8 mouse cellular contexts compared by ENCODE assay signal in genomic region chr17:47887381-47888154, GRCm38 (mm10). TPM values are rescaled to one million over a fixed set of nuclear protein-coding genes. Genes with fewer than 3 reads are reported as not detected.
DNase-seq lines count a peak whose midpoint lies in the region; ATAC-seq lines count a peak whose summit lies in the region.

No protein-coding gene starts in this region.

- peak; percentile 61 for ATAC-seq in forebrain, embryonic 16.5 days
- peak; percentile 25 for ATAC-seq in liver, embryonic 16.5 days (ENCODE audit: low read depth)
- ATAC-seq in megakaryocyte, adult 5-6 weeks (ENCODE audit: poor library complexity, severe bottlenecking) = no peak

- no peaks in the 10 kb centered on the region for H3K9me3 ChIP-seq in forebrain, embryonic 16.5 days (ENCODE audit: control insufficient read depth, low read length)
- H3K9me3 ChIP-seq in liver, embryonic 16.5 days (replicated peaks; ENCODE audit: control insufficient read depth, low read length) = no peaks in the 10 kb centered on the region

- H3K27me3 ChIP-seq in forebrain, embryonic 16.5 days (replicated peaks; ENCODE audit: control insufficient read depth, insufficient read depth, low read length) = no peaks in the 10 kb centered on the region
- H3K27me3 ChIP-seq in liver, embryonic 16.5 days (ENCODE audit: control insufficient read depth, insufficient read depth, low read depth, low read length) = no peaks in the 10 kb centered on the region

- H3K4me1 ChIP-seq in forebrain, embryonic 16.5 days (replicated peaks; ENCODE audit: control insufficient read depth, insufficient read depth, low read length) = peaks cover 27% of the 10 kb centered on the region
- H3K4me1 ChIP-seq in liver, embryonic 16.5 days (ENCODE audit: control insufficient read depth, low read depth, low read length) = peaks cover 14% of the 10 kb centered on the region

- no peak overlapping the region for H3K4me3 ChIP-seq in forebrain, embryonic 16.5 days (replicated peaks; ENCODE audit: low read length)
- H3K4me3 ChIP-seq in liver, embryonic 16.5 days (ENCODE audit: low read depth, low read length) = no peak overlapping the region

- WGBS in forebrain, embryonic 16.5 days = 23% methylated on average over 13 of the region's 13 CpGs
- 21% methylated on average over 12 of the region's 13 CpGs for WGBS in liver, embryonic 16.5 days (ENCODE audit: insufficient replicate concordance)

- no peak overlapping the region for H3K4me2 ChIP-seq in forebrain, embryonic 16.5 days (ENCODE audit: low read length)
- no peak overlapping the region for H3K4me2 ChIP-seq in liver, embryonic 16.5 days (ENCODE audit: low read depth, low read length)

- peak; percentile 69 for DNase-seq in lung, postnatal 10 days
- no peak for DNase-seq in lung, postnatal 36 days
- peak; percentile 57 for DNase-seq in thymus, postnatal 25 days
- no peak for DNase-seq in c-Kit-positive CD71-positive TER-119-positive erythroid progenitor cells, embryonic 14.5 days (ENCODE audit: low spot score)
- no peak for DNase-seq in left cerebral cortex, adult 8-10 months (ENCODE audit: low spot score in 2 of 2)

- no peak overlapping the region for H3K9ac ChIP-seq in forebrain, embryonic 16.5 days (replicated peaks; ENCODE audit: low read depth, low read length)
- H3K9ac ChIP-seq in liver, embryonic 16.5 days (ENCODE audit: low read depth, low read length) = no peak overlapping the region

- H3K27ac ChIP-seq in forebrain, embryonic 16.5 days (ENCODE audit: low read length) = peak overlapping the region; percentile 80
- H3K27ac ChIP-seq in liver, embryonic 16.5 days (ENCODE audit: low read length) = peak overlapping the region; percentile 22; the same call in 1 of the 2 replicates

- no peaks in the 10 kb centered on the region for H3K36me3 ChIP-seq in forebrain, embryonic 16.5 days (ENCODE audit: control insufficient read depth, insufficient read depth)
- no peaks in the 10 kb centered on the region for H3K36me3 ChIP-seq in liver, embryonic 16.5 days (ENCODE audit: control insufficient read depth, insufficient read depth)

RNA-seq across cellular contexts. Expression of gene Foxp4, which starts 36.9 kb away (rescaled TPM):
- polyA plus RNA-seq in forebrain, embryonic 16.5 days (2015; fragmentation: Nextera tagmentation; extraction: Ambion mirVana) = 29.1 and 29.6 TPM in 2 replicates
- polyA plus RNA-seq in liver, embryonic 16.5 days (2015; fragmentation: Nextera tagmentation; extraction: Ambion mirVana) = 3.4 and 4.0 TPM in 2 replicates
- 7.1 and 8.8 TPM in 2 replicates for total RNA-seq in megakaryocyte, adult 5-6 weeks (2015)
- total RNA-seq in megakaryocyte, adult 5-6 weeks (2017) = 1.1 and 2.2 TPM in 2 replicates
- total RNA-seq in left cerebral cortex, adult 8-10 months (2022) = 10 to 100 TPM; 39.9 to 63.6 (median 49.6) TPM

RNA-seq across cellular contexts. Expression of gene Mdfi, which starts 53.1 kb away (rescaled TPM):
- 2.0 and 2.5 TPM in 2 replicates for polyA plus RNA-seq in forebrain, embryonic 16.5 days (2015; fragmentation: Nextera tagmentation; extraction: Ambion mirVana)
- 0.47 and 0.84 TPM in 2 replicates for polyA plus RNA-seq in liver, embryonic 16.5 days (2015; fragmentation: Nextera tagmentation; extraction: Ambion mirVana)
- not detected in 2 replicates for total RNA-seq in megakaryocyte, adult 5-6 weeks (2015)
- not detected in 2 replicates for total RNA-seq in megakaryocyte, adult 5-6 weeks (2017)
- 1 to 10 TPM in 1 of 4 experiments, under 1 TPM in 3; 0.43 to 1.2 (median 0.58) TPM for total RNA-seq in left cerebral cortex, adult 8-10 months (2022)

Comparison
In these comparisons a context has a peak if more than half of its experiments do, and no peak if none do; other contexts are left out.
1. DNase-seq: peak in lung, postnatal 10 days (single experiment) and thymus, postnatal 25 days (single experiment); none in lung, postnatal 36 days (single experiment), c-Kit-positive CD71-positive TER-119-positive erythroid progenitor cells, embryonic 14.5 days (single experiment) and left cerebral cortex, adult 8-10 months (0 of 2).
2. RNA of gene Foxp4, which starts 36.9 kb away (total RNA-seq): 39.9 to 63.6 TPM in left cerebral cortex, adult 8-10 months; 1.1 to 8.8 TPM in megakaryocyte, adult 5-6 weeks; every median in the first group is over 4 times any median in the second.